Mouse (Mus musculus): ENCODE measurements around the gene Elf2. TPM values are rescaled to one million over a fixed set of nuclear protein-coding genes. Genes with fewer than 3 reads are reported as not detected.
A peak's percentile ranks its signal among the peaks of the same experiment; 100 is the strongest.

Elf2 gene
- polyA plus RNA-seq, 1 experiment from 2014 or later, result 50.1 TPM

DNA sequence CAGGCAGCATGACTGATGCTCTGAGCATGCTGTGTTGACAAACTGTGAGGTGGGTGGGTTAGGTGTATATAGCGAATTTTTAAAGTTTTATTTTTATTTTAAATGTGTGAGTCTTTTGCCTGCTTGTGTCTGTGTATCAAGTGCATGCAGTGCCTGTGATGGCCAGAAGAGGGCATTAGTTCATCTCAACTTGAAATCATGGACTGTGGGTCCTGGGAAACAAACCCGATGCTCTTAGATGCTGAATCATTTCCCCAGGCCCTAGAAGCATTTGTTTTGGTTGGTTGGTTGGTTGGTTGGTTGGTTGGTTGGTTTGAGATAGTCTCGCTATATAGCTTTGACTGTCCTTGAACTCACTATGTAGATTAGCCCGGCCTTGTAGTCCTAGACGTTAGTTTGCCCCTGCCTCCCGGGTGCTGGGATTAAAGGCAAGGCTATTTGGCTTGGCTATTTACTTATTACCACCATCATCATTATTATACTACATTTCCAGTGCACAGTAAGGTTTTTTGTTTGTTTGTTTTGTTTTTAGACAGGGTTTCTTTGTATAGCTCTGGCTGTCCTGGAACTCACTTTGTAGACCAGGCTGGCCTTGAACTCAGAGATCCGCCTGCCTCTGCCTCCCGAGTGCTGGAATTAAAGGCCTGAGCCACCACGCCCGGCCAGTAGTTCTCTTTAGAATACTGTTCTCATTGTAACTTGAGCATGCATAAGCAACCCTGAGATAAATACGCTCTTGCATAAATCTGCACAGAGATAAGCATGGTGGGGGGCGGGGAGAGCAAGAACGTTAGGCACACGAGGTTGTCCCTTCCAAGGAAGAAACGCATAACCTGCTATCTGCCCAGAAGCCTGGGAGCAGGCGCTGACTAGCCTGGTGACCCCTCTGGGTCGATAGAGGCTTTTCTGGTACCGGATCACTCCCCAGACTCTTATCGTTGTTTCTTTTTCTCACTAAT is 35.1 kb upstream of the Elf2 start:
- Histone ChIP-seq H3K4me2 (replicated peaks) (no peak overlapping the region), H3K4me3 (no peak overlapping the region), H3K27ac (replicated peaks) (no peak overlapping the region), H3K9me3 (0 out of 2 replicates have a peak, but pooled peaks cover 6% of the 10 kb centered on the region), H3K27me3 (no peaks in the 10 kb centered on the region), H3K4me1 (no peaks in the 10 kb centered on the region), H3K9ac (replicated peaks) (no peak overlapping the region), H3K36me3 (no peaks in the 10 kb centered on the region)
- WGBS, result 86% methylated on average over 19 of the region's 19 CpGs
- ATAC-seq (ENCODE audit: low FRiP score, low read depth), result no peak

DNA sequence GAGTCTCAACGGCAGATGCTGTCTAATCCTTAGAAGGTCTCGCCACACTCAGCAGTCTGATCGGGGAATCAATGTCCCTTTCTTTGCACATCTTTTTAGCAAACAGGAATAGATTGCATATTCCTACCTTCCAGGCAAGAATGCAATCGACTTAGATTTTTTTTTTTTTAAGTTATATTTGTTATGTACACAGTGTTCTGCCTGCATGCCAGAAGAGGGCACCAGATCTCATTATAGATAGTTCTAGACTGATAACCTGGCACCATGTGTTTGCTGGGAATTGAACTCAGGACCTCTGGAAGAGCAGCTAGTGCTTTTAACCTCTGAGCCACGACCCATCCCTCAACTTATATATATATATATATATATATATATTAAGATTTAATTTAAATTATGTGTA is 33.1 kb upstream of the Elf2 start:
- Histone ChIP-seq H3K4me2 (replicated peaks) (no peak overlapping the region), H3K9ac (replicated peaks) (no peak overlapping the region), H3K4me1 (no peaks in the 10 kb centered on the region), H3K27me3 (no peaks in the 10 kb centered on the region), H3K9me3 (0 out of 2 replicates have a peak, but pooled peaks cover 6% of the 10 kb centered on the region), H3K36me3 (no peaks in the 10 kb centered on the region), H3K27ac (replicated peaks) (no peak overlapping the region), H3K4me3 (no peak overlapping the region)
- WGBS, result 72% methylated on average over 5 of the region's 5 CpGs
- ATAC-seq (ENCODE audit: low FRiP score, low read depth), result no peak

DNA sequence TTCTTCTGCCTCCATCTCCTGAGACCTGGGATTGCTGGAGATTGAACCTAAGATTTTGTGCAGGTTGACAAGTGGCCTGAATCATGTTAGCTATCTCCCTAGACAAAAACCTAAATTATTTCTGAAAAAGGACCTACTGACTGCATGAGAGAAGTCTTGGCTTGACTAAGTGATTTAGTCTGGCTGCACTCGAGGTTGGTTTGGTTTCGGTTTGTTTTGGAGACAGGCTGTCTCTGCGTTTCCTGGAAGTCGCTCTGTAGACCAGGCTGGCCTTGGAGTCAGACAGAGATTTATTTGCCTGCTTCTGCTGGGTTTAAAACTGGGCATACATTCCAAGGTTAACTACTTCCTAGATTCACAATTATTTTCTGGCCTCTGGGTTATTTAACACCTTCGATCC is 32.4 kb upstream of the Elf2 start:
- no peak overlapping the region for H3K4me3 ChIP-seq
- 0 out of 2 replicates have a peak, but pooled peaks cover 6% of the 10 kb centered on the region for H3K9me3 ChIP-seq
- no peak overlapping the region for H3K4me2 ChIP-seq (replicated peaks)
- H3K4me1 ChIP-seq, result no peaks in the 10 kb centered on the region
- H3K36me3 ChIP-seq, result no peaks in the 10 kb centered on the region
- 82% methylated on average over 5 of the region's 5 CpGs for WGBS
- H3K9ac ChIP-seq (replicated peaks), result no peak overlapping the region
- H3K27ac ChIP-seq (replicated peaks), result no peak overlapping the region
- 0 out of 2 replicates have a peak, but pooled peaks cover 3% of the 10 kb centered on the region for H3K27me3 ChIP-seq
- no peak for ATAC-seq (ENCODE audit: low FRiP score, low read depth)

DNA sequence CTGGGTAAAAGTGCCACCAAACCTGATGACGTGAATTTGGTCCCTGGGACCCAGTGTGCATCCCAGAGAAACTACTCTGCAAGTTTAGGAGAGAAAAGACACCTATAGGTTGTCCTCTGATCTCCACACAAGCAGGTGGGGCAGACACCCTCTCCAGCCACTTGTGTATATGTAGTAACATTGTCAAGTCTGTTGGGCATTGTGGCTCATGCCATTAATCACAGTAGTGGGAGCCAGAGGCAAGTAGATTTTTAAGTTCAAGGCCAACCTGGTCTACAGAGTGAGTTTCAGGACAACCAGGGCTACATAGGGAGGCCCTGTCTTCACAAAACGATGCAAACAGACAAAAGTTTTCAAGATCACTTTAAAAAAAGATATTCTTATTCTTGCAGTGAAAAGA is 31.4 kb upstream of the Elf2 start:
- Histone ChIP-seq H3K4me3 (no peak overlapping the region), H3K27ac (replicated peaks) (no peak overlapping the region), H3K9ac (replicated peaks) (no peak overlapping the region), H3K36me3 (no peaks in the 10 kb centered on the region), H3K4me1 (no peaks in the 10 kb centered on the region), H3K27me3 (0 out of 2 replicates have a peak, but pooled peaks cover 3% of the 10 kb centered on the region), H3K9me3 (0 out of 2 replicates have a peak, but pooled peaks cover 6% of the 10 kb centered on the region), H3K4me2 (replicated peaks) (no peak overlapping the region)
- 69% methylated on average over 2 of the region's 2 CpGs for WGBS
- ATAC-seq (ENCODE audit: low FRiP score, low read depth), result no peak

DNA sequence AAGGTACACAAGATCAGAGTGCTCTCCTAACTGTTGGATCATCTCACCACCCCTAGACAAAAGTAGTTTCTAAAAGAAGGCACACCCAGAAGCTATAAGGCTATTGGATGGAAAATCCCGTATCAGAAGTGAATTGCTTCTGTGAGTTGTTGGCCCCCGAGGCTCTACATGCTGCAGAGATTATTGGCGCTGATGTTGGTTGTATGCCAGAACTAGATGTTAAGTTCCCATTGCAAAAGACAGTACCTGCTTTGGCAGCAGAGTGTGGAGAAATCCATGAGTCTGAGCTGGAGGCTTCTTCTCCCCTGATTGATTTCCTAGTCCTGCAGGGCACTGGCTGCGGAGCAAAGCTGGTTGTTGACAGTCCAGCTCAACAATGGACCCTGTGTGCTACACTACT is 27.5 kb upstream of the Elf2 start:
- H3K27ac ChIP-seq (replicated peaks), result no peak overlapping the region
- H3K9me3 ChIP-seq, result no peaks in the 10 kb centered on the region
- WGBS, result 87% methylated on average over 4 of the region's 4 CpGs
- no peak overlapping the region for H3K4me3 ChIP-seq
- H3K9ac ChIP-seq (replicated peaks), result no peak overlapping the region
- H3K4me1 ChIP-seq, result no peaks in the 10 kb centered on the region; the same call in 1 of the 2 replicates
- no peak overlapping the region for H3K4me2 ChIP-seq (replicated peaks)
- ATAC-seq (ENCODE audit: low FRiP score, low read depth), result no peak
- peaks cover 15% of the 10 kb centered on the region for H3K27me3 ChIP-seq
- no peaks in the 10 kb centered on the region for H3K36me3 ChIP-seq

DNA sequence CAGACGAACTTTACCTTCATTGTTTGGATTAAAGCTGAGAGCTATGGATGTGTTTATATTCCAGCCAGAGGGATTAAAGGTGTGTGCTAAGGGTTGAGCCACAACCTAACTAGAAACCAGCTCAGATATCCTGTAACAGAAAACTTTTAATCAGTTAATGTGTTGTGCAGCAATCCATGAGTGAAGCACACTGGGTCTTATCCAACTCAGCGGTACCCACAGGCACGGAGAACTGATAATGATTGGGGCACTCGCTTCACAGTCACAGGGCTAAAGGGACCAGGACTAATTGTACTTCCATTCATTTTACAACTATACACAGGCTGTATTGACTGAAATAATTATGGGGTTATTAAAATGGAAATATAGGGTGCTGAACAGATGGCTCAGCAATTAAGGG is 26.5 kb upstream of the Elf2 start:
- H3K9ac ChIP-seq (replicated peaks), result no peak overlapping the region
- ATAC-seq (ENCODE audit: low FRiP score, low read depth), result no peak
- no peaks in the 10 kb centered on the region for H3K9me3 ChIP-seq
- WGBS, result 77% methylated on average over 4 of the region's 4 CpGs
- no peak overlapping the region for H3K4me2 ChIP-seq (replicated peaks)
- no peaks in the 10 kb centered on the region for H3K36me3 ChIP-seq
- no peak overlapping the region for H3K27ac ChIP-seq (replicated peaks)
- peaks cover 25% of the 10 kb centered on the region for H3K27me3 ChIP-seq
- H3K4me1 ChIP-seq, result no peaks in the 10 kb centered on the region; the same call in 1 of the 2 replicates
- no peak overlapping the region for H3K4me3 ChIP-seq

DNA sequence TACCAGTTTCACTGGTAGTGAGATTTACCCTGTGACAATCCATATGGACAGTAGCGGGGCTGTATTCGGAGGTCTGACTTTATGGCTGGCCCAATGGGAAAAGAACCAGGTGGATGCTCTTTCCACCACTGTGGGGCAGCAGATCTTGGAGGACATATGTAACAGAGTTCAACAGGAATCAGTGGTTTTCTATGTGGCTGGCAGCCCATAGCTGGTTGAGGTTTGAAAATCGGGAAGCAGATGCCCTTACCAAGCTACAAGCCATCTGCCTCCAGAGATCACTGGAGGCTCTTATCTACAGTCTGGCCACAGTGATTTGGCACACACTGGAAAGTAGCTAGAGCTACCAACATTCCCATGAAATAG is 25.0 kb upstream of the Elf2 start:
- no peak for ATAC-seq (ENCODE audit: low FRiP score, low read depth)
- H3K27me3 ChIP-seq, result peaks cover 37% of the 10 kb centered on the region
- no peaks in the 10 kb centered on the region; the same call in 1 of the 2 replicates for H3K4me1 ChIP-seq
- no peak overlapping the region for H3K27ac ChIP-seq (replicated peaks)
- no peaks in the 10 kb centered on the region for H3K9me3 ChIP-seq
- 13% methylated on average over 3 of the region's 3 CpGs for WGBS
- peak overlapping the region; percentile 71 for H3K4me2 ChIP-seq (replicated peaks)
- H3K36me3 ChIP-seq, result no peaks in the 10 kb centered on the region
- H3K9ac ChIP-seq (replicated peaks), result peak overlapping the region; percentile 26; the same call in 1 of the 2 replicates
- H3K4me3 ChIP-seq, result peak overlapping the region; percentile 42

DNA sequence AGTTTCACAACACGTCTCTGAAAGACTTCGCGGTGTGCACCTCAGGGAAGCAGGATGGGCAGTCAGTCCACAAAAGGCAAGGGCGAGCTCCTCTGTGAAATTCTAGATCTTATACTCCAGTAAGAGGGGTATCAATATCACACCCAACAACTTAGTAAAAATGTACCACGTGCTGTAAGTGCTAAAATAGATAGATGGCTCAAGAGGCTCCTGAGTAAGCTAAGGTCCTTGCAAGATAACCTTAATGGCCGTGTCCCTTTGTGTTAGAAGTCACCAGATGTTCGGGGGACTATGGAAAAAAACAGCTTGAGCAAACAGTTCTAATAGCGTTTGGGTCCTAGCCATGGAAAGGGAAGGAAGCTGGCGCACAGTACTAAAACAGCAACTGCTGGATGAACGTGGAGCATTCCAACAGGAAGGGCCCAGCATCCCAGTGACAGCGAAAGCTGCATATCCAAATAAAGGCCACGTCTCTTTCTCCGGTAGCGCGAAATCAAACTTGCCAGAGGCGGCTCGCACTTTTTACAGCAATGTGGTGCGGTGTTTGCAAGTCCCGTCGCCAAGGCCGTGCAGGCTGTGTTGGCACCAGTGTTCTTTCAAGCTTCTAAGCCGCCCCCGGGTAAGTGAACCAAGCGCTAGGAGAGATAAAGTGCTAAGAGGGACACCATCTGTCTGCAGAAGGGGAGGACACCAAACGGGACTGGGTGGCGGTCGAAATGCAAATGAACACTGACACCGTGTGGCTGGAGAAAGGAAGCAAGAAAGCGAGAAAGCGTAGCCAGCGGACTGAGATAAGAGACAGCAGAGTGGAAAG is 24.4 kb upstream of the Elf2 start:
- Histone ChIP-seq H3K36me3 (no peaks in the 10 kb centered on the region), H3K27ac (replicated peaks) (no peak overlapping the region), H3K9me3 (no peaks in the 10 kb centered on the region), H3K27me3 (peaks cover 39% of the 10 kb centered on the region), H3K4me2 (replicated peaks) (peak overlapping the region; percentile 71), H3K4me3 (peak overlapping the region; percentile 42), H3K9ac (replicated peaks) (peak overlapping the region; percentile 48), H3K4me1 (no peaks in the 10 kb centered on the region; the same call in 1 of the 2 replicates)
- ATAC-seq (ENCODE audit: low FRiP score, low read depth), result peak; percentile 90
- 7% methylated on average over 31 of the region's 31 CpGs for WGBS

DNA sequence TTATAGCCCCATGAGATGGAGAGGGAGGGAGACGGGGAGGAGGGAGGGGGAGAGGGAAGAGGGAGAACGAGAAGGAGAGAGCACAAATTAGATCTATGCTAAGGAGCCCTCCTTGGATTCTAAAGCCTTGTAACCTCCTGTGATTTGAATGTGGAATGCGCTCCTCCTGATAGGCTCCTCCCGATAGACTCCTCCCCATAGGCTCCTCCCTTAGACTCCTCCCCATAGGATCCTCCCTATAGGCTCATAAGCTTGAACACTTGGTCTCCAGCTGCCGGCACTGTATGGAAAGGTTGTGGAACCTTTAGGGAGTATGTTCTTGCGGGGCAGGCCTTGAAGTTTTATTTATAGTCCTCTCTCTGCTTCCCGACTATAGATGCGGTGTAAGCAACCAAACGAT is 20.6 kb upstream of the Elf2 start:
- Histone ChIP-seq H3K27me3 (peaks cover 67% of the 10 kb centered on the region), H3K4me3 (no peak overlapping the region), H3K4me1 (peaks cover 9% of the 10 kb centered on the region), H3K9me3 (no peaks in the 10 kb centered on the region), H3K9ac (replicated peaks) (no peak overlapping the region), H3K4me2 (replicated peaks) (no peak overlapping the region), H3K36me3 (no peaks in the 10 kb centered on the region), H3K27ac (replicated peaks) (no peak overlapping the region)
- WGBS, result 20% methylated on average over 9 of the region's 9 CpGs
- no peak for ATAC-seq (ENCODE audit: low FRiP score, low read depth)

DNA sequence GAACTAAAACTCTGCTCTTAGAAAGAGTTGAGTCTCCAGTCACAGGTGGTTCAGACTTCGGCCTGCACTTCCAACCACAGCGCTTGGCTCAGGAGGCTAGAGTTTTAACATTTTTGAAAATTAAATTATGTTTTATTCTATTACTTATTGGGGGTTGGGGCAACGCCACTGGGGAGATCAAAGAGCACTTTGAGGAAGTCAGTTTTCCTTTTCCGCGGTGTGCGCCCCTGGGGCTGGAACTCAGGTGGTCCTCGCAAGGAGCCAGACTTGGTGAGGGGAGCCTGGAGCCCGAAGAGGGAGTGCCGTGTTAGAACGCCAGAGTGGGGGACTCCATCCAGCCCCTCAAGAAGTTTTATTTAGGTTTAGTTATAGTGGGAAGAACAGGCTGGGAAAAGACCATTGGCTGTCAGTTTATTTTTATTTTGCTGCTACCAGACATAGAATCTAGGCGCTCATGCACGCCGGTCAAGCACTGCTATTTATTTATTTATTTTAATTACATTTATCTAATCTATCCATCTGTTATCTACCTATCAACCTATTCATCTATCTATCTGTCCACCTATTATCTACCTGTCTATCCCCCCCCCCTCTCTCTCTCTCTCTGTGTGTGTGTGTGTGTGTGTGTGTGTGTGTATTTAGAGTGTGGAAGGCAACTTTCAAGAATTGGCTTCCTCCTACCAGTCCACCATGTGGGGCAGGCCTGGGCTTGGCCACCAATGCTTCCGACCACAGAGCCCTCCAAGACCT is 19.3 kb upstream of the Elf2 start:
- Histone ChIP-seq H3K4me3 (peak overlapping the region; percentile 46; the same call in 1 of the 2 replicates), H3K9ac (replicated peaks) (no peak overlapping the region), H3K4me1 (peaks cover 9% of the 10 kb centered on the region), H3K36me3 (no peaks in the 10 kb centered on the region), H3K4me2 (replicated peaks) (0 out of 2 replicates have a peak overlapping the region, but pooled peaks have one; percentile 55), H3K9me3 (no peaks in the 10 kb centered on the region), H3K27me3 (peaks cover 66% of the 10 kb centered on the region), H3K27ac (replicated peaks) (no peak overlapping the region)
- no peak for ATAC-seq (ENCODE audit: low FRiP score, low read depth)
- 16% methylated on average over 14 of the region's 14 CpGs for WGBS
